Mouse (Mus musculus) liver, adult 10 weeks (tissue): ENCODE data around the gene Vat1. TPM values are rescaled to one million over a fixed set of nuclear protein-coding genes. Genes with fewer than 3 reads are reported as not detected.

Experiments used
- polyA plus RNA-seq: library from polyadenylated mRNA; stranded (reverse); fragments of 350-450 nt; fragmentation: Illumina TruSeq; extraction: RNeasy Lipid Tissue Mini Kit (QIAGEN cat#74804); gene quantifications from one replicate; pipeline ENCODE4 v1.2.3, GENCODE M21; 2014; ENCODE audit warnings: low read depth, low replicate concordance

Vat1 gene
- polyA plus RNA-seq = 1.9 TPM

DNA sequence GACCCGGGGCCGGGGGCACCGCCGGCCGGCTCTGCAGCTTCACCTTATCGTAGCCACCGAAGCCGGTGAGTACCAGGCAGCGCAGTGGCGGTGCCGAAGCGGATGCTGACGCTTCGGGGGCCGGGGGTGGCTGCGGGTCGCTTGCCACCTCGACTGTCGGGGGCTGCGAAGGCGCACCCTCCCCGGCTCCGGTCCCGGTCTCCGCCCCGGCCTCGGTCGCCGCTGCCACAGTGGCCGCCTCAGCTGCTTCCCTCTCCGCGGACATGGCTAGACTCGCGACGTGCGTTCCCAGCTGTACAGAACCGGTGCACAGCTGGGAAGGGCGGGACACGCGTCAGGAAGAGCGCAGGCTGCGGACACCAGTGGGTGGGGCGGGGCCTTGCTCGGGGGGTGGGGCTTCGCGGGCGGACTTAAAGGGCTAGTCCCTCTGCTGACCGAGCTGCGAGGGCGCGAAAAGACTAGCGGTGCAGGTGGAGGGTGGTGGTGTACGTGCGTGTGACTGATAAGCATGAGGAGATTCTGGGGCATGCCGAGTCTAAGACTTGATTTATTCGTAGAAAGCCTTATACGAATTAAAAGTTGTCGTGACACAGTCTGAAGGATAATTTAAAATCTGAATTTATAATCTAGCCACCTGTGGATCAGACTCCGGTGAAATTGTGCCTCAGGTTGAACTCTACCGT is at the start of gene Vat1:
Gene Vat1, minus strand, starts transcription at position 362 of the 683 bp plus-strand sequence.

DNA sequence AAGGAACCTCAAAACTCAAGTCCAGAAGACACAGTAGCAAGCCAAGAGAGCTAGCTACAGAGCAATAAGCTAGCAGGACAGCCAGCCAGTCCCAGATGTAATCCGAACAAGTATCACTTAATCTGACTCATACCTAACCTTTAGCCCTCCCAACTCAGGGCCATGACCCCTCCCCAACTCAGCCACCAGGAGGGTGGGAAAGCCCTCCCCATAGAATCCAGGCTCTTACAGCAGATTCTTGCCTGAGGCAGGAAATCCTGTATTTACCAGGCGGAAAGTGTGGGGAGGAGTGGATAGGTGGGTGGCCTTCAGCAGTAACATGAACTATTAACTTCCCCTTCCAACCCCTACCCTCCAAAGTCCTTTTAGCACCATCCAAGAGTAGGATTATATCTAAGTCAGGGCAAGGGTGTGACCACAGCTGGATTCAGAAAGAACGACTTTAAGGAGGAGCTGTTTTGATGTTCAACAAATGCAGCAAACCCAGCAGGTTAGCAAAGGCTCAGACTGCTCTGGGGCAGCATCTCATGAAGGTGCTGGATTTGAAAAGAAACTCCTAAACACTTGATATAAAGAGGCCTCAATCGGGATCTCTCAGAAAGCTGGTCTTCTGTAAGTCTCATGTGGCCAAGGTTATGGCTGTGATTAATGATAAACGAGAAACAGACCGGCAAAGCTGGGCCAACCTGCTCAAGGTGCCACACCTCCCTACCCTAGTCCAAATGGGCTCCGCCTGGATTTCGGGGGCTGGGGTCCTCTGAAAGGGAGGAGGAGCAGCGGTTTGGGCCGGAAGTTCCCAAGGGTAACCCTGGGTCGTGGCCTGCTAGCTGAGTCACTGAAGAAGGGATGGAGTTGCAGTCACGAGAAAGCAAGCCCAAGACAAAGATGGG is 1.6 kb downstream of the Vat1 start, which contains the start of gene Rnd2:
Gene Rnd2, plus strand, starts transcription at position 789 of the 890 bp plus-strand sequence.

DNA sequence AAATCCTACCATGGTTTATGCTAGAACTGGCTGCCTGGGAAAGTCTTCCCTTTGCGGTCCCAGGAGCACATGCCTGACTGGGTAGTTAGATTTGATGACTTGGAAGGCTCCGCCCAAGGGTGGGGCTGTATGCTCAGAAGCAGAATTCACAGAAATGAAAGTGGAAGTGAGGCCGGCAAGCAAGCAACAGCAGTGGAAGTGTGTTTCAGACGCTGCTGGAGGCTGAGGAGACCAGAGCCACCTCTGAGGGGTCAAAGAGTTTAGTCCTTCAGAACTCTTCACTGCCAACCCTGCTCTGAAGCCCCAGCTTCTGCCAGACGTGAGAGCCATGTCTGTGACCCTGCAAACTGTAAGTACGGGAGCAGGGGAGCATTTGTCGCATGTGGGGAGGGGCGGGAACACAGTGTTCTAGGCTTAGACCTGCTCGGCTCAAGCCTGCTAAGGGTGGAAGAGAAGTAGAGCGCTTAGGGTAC is 17.7 kb downstream of the Vat1 start, which contains the start of gene Ifi35:
Gene Ifi35, plus strand, starts transcription at position 134 of the 473 bp plus-strand sequence.

GRCm38 (mm10) chr11:101442127-101442693 is 23.8 kb downstream of the Vat1 start, which contains the start of gene Rpl27:
Rpl27 (plus strand) TSS chr11:101442298.

GRCm38 (mm10) chr11:101424925-101425813 is 40.9 kb downstream of the Vat1 start, which contains the start of the genes Rundc1 and Ptges3l:
Rundc1 (plus strand) TSS chr11:101425085.
Ptges3l (minus strand) TSS chr11:101425333.

DNA sequence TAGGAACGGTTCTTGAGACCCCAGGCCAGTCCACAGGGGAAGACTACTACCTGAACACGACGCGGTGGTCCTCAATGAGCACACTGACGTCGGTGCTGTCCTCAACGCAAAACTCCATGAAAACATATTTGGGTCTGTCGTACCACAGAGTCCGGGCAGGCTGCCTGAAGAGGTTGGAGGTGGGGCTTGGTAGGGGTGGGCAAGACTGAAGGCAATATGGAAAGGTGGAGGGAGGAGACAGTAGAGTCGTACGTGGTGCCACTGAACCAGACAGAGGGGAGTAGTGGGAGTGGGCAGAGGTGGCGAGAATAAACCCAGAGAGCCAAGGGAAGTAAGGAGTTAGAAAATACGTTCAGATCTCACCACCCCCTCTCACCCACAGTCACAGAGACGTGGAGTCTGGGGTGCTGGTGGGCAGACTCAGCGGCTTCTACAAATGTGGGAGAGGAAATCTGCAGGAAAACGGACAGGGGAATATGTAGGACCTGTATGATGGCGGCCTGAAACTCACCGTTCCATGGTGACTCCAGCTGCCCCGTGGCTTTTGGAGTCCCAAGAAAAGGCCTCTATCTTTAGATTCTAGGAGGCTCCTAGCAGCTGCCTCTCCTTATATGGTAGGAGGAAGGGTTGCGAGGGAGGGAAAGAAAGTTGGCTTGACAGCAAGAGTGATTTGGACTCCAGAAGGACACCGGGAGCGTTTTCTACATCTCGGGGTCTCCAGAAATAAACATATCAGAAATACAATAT is 41.8 kb downstream of the Vat1 start, which contains the start of gene Gm27029:
Gene Gm27029, minus strand, starts transcription at position 692 of the 747 bp plus-strand sequence.

DNA sequence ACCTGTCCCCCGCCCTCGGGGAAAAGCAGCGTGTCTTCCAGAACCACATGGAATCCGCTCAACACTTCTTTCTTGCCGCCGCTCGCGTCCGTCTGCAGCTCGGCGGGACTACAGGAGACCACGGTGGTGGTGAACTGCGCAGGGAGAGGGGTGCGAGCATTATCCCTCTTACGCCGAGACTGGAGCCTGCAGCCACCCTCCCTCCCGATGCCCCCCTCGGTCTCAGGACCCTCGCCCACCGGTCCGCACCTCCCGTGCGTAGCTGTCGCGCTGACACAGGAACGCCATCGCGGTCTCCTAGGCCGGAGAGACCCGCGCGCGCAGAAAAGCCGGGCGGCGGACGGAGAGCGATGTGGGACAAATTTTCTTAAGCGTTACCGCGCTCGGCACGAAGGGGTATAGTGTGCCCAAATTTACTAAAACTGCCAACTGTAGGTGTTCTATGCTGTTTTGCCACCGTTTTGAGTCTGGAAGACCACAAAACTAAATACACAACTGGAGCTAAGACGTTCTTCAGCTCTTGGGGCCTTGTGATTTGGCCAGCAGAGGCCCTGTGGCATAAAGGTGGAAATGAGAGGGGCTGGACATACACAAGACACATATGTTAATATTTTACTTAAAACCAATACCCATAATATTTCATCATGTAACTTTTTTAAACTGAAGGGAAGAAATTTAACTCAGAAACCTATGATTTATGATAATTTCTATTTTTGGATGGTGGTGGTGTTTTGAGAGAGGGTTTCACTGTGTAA is 48.8 kb downstream of the Vat1 start, which contains the start of gene Aarsd1:
Gene Aarsd1, minus strand, starts transcription at position 515 of the 755 bp plus-strand sequence.

Other genes starting within 250 kb of the Vat1 start
- gene Ezh1, start 239.8 kb downstream of the Vat1 start, polyA plus RNA-seq = 6.2 TPM
- gene Ramp2, start 220.2 kb downstream of the Vat1 start, polyA plus RNA-seq = 4.4 TPM
- gene Vps25, start 212.5 kb downstream of the Vat1 start, polyA plus RNA-seq = 82.1 TPM
- gene Wnk4, start 205.7 kb downstream of the Vat1 start, polyA plus RNA-seq = not detected
- gene Cntd1, start 187.2 kb downstream of the Vat1 start, polyA plus RNA-seq = not detected
- gene Coa3, start 187.1 kb downstream of the Vat1 start, polyA plus RNA-seq = 11.5 TPM
- 49.8 TPM for gene Becn1, start 163.9 kb downstream of the Vat1 start, polyA plus RNA-seq
- 96.3 TPM for gene Psme3, start 150.0 kb downstream of the Vat1 start, polyA plus RNA-seq
- not detected for gene Aoc2, start 141.2 kb downstream of the Vat1 start, polyA plus RNA-seq
- gene Aoc3, start 135.6 kb downstream of the Vat1 start, polyA plus RNA-seq = 0.16 TPM
- gene G6pc, start 98.7 kb downstream of the Vat1 start, polyA plus RNA-seq = 315 TPM
- gene Aarsd1, start 48.6 kb downstream of the Vat1 start, polyA plus RNA-seq = 5.7 TPM
- 0.95 TPM for gene Gm27029, start 41.4 kb downstream of the Vat1 start, polyA plus RNA-seq
- gene Rundc1, start 41.1 kb downstream of the Vat1 start, polyA plus RNA-seq = 1.6 TPM
- gene Ptges3l, start 40.9 kb downstream of the Vat1 start, polyA plus RNA-seq = not detected
- 30.0 TPM for gene Rpl27, start 23.9 kb downstream of the Vat1 start, polyA plus RNA-seq
- gene Ifi35, start 17.8 kb downstream of the Vat1 start, polyA plus RNA-seq = 3.8 TPM
- gene Rnd2, start 1.2 kb downstream of the Vat1 start, polyA plus RNA-seq = 10.8 TPM
- gene Brca1, start 85.7 kb upstream of the Vat1 start, polyA plus RNA-seq = 0.58 TPM
- 155 TPM for gene Nbr1, start 85.9 kb upstream of the Vat1 start, polyA plus RNA-seq
- gene Tmem106a, start 116.0 kb upstream of the Vat1 start, polyA plus RNA-seq = 6.0 TPM
- not detected for gene Gm11634, start 133.0 kb upstream of the Vat1 start, polyA plus RNA-seq
- 2.7 TPM for gene Rdm1, start 161.0 kb upstream of the Vat1 start, polyA plus RNA-seq
- 17.2 TPM for gene Arl4d, start 199.3 kb upstream of the Vat1 start, polyA plus RNA-seq